8 mouse cellular contexts compared by ENCODE assay signal in genomic region chr6:78544238-78544637, GRCm38 (mm10).
DNase-seq lines count a peak whose midpoint lies in the region; ATAC-seq lines count a peak whose summit lies in the region.

No protein-coding gene starts in this region.

- no peaks in the 10 kb centered on the region for H3K36me3 ChIP-seq in midbrain, embryonic 10.5 days
- H3K36me3 ChIP-seq in midbrain, embryonic 15.5 days (replicated peaks), result no peaks in the 10 kb centered on the region
- H3K36me3 ChIP-seq in limb, embryonic 13.5 days, result no peaks in the 10 kb centered on the region

- peak; percentile 66 for DNase-seq in midbrain, embryonic 10.5 days (ENCODE audit: low spot score)
- DNase-seq in adrenal gland, postnatal 10 days, result peak; percentile 83
- peak; percentile 67 for DNase-seq in embryo, embryonic 9.5 days (ENCODE audit: extremely low spot score)
- peak; percentile 41 for DNase-seq in hindlimb bud, embryonic 11.5 days (ENCODE audit: extremely low spot score, low read depth, low spot score)
- peak; percentile 66 for DNase-seq in right cerebral cortex, adult 18-20 months

- no peaks in the 10 kb centered on the region for H3K4me1 ChIP-seq in midbrain, embryonic 10.5 days
- no peaks in the 10 kb centered on the region for H3K4me1 ChIP-seq in midbrain, embryonic 15.5 days
- no peaks in the 10 kb centered on the region for H3K4me1 ChIP-seq in limb, embryonic 13.5 days

- 15% methylated on average over 2 of the region's 2 CpGs for WGBS in midbrain, embryonic 10.5 days
- WGBS in midbrain, embryonic 15.5 days, result 12% methylated on average over 2 of the region's 2 CpGs
- WGBS in limb, embryonic 13.5 days, result 12% methylated on average over 2 of the region's 2 CpGs

- H3K4me3 ChIP-seq in midbrain, embryonic 10.5 days, result no peak overlapping the region
- H3K4me3 ChIP-seq in midbrain, embryonic 15.5 days, result no peak overlapping the region
- no peak overlapping the region for H3K4me3 ChIP-seq in limb, embryonic 13.5 days

- no peak for ATAC-seq in midbrain, embryonic 15.5 days (replicated peaks)
- ATAC-seq in limb, embryonic 13.5 days (ENCODE audit: low FRiP score, low read depth), result peak; percentile 51; the same call in 1 of the 2 replicates
- no peak for ATAC-seq in monocyte, adult 5-6 weeks (replicated peaks; ENCODE audit: insufficient number of reproducible peaks, low FRiP score, low TSS enrichment, poor library complexity, severe bottlenecking)

- no peaks in the 10 kb centered on the region for H3K27me3 ChIP-seq in midbrain, embryonic 10.5 days (ENCODE audit: low read depth, poor library complexity, severe bottlenecking)
- no peaks in the 10 kb centered on the region for H3K27me3 ChIP-seq in midbrain, embryonic 15.5 days (replicated peaks)
- H3K27me3 ChIP-seq in limb, embryonic 13.5 days, result no peaks in the 10 kb centered on the region

- no peak overlapping the region for H3K9ac ChIP-seq in midbrain, embryonic 15.5 days
- no peak overlapping the region for H3K9ac ChIP-seq in limb, embryonic 13.5 days

- no peak overlapping the region for H3K27ac ChIP-seq in midbrain, embryonic 10.5 days (replicated peaks)
- H3K27ac ChIP-seq in midbrain, embryonic 15.5 days, result no peak overlapping the region
- H3K27ac ChIP-seq in limb, embryonic 13.5 days, result no peak overlapping the region

- H3K9me3 ChIP-seq in midbrain, embryonic 10.5 days (replicated peaks), result no peaks in the 10 kb centered on the region
- no peaks in the 10 kb centered on the region for H3K9me3 ChIP-seq in midbrain, embryonic 15.5 days
- H3K9me3 ChIP-seq in limb, embryonic 13.5 days, result no peaks in the 10 kb centered on the region

- H3K4me2 ChIP-seq in midbrain, embryonic 15.5 days, result no peak overlapping the region
- H3K4me2 ChIP-seq in limb, embryonic 13.5 days (replicated peaks), result no peak overlapping the region
